Mouse (Mus musculus) urinary bladder, postnatal 14 days (tissue): ENCODE results near the gene Ccdc85b.
A peak's percentile ranks its signal among the peaks of the same experiment; 100 is the strongest.
"Not testable (repeated sequence)": the region's sequence is repeated elsewhere in the genome, so short reads cannot be mapped to it uniquely, and the experiment has no call there.

Source experiments
- DNase-seq: peaks from one replicate; pipeline ENCODE4 v3.0.0; 2021; ENCODE audit warnings: low spot score

The Ccdc85b gene

DNA sequence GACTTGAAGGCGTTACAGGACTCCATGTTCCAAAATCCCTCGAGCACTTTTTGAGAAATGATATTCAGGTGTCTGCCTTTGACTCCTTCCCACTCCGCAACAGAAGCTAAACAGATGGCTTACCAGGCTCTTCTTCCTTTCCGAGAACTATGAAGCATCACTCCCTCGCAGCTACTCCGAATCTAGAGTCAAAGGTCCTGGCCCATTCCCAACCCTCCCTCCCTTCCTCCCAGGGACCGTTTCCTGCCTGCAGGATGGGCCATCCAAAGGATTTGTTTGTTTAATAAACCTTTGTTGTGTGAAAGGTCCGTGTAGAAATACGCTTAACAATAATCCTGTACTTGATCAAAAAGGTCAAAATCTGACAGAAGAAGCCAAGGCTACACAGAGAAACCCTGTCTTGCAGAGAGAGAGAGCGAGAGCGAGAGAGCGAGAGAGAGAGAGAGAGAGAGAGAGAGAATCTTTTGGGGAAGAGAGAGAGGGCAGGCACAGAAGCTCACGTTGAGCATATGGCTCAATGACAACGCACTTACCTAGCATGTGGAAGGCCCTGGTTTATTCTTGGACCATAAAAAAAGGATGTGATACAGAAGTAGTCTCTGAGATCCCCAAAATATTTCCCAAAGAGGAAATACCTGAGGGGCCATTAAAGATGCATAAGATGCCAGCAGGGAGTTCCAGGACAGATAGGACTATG lies at the start of gene Ccdc85b:
Gene Ccdc85b (minus strand): TSS at position 149 of the 697 bp plus-strand sequence.
- no peak for DNase-seq

DNA sequence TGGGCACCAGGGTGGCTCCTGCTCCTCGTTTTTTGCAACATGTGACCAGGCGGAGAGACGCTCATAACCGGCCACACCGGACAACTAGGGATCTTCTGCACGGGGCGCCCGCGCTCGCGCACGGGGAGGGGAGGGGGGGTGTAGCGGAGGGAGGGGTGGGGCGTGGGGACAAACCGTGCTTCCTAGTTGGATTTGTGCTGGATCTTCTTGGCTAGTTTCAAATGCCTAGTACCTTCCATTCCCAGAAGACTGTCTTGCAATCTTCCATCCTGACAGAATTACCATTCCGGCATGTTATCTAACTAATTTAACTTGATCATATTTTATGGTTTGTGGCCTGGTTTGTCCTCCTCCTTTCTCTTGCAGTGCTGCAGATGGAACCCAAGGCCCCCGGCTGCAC lies 46.0 kb upstream of the Ccdc85b start, which contains the start of gene 1700020D05Rik:
Gene 1700020D05Rik (minus strand): TSS at position 101 of the 400 bp plus-strand sequence.
- no peak for DNase-seq

DNA sequence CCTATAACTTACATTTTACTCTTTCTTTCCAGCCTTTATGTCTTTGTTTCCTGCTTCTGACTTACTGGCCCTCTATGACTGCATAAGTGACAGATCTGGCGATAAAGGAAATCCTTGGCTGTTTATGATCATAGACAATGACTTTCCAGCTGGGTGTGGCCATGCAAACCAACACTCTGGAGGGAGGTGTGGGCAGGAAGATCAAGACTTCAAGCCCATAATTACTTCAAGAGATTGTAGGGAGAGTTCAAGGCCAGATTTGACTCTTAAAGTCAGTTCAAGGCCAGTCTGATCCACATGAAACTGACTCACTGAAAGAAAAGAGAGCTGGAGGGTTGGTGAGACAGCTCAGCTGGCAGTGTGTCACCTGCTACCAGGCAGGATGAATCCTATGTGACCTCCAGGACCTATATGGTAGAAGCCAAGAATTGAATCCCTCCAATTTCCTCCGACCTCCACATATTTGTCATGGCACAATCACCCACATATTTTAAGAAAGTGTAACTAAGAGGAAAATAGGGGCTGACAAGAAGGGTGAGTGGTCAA lies 42.7 kb upstream of the Ccdc85b start:
- DNase-seq: no peak

DNA sequence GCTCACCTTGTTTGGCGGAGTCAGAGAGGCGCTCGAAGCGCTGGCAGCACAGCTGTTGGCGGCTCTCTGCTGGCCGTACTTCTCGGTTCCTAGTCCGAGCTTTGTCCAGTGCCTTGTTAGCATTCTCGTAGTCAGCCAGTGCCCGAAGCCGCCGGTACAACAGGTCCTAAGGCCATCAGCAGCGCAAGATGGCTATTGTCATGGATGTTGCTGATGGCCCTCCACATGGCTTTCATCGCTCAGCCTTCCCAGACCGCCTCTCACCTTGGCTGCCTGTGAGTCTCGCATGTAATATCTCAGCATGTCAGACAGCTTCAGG lies 38.3 kb upstream of the Ccdc85b start:
- no peak for DNase-seq

DNA sequence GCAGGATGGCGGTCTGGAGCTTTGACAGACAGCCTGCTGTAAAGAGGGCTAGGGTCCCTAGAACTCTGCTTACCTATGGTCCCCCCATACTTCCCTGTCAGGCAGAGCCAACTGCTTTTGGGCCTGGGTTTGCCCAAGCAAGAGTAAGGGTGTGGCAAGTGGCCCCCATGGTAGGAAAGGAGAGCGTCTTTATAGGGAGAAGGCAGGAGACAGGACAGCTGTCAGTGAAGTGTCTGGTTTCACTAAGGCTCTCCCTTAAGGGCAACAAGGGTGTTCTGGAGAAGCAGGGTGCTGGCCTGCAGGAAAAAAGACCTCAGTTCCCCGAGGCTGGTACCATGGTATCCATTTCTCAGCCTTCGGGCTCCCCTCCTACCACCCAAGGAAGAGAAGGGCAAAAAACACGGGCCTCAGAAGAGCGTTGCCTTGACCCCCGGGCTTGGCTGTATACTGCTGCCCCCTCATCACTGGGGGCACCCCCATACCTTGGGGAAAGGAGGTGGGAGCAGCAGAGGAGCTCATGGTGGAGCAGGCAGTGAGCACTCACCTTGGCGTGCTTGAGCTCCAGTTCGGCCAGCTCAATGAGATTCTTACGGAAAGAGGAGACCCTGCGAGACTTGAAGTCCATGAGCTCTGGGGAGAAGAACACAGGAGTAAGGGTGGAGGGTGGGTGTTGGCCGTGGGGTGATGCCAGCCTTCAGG lies 37.8 kb upstream of the Ccdc85b start:
- no peak for DNase-seq

DNA sequence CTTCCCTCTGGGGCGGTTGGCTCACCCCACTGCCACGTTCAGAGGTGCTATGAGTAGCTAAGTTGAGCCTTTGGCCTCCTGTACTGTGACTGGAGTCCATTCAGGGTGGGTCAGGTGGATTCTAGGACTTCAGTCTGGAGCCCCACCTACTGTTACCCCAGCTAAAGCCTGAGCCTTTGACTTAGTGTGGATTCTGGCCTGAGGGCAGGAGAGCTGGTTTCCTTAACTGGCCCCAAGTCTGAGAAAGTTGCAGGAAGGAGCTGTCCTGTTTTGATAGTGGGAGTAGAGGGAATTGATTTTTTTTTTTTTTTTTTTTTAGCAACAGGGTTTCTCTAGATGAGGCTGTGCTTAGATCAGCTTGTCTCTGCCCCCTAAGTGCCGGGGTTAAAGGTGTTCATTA lies 36.6 kb upstream of the Ccdc85b start:
- no peak for DNase-seq

DNA sequence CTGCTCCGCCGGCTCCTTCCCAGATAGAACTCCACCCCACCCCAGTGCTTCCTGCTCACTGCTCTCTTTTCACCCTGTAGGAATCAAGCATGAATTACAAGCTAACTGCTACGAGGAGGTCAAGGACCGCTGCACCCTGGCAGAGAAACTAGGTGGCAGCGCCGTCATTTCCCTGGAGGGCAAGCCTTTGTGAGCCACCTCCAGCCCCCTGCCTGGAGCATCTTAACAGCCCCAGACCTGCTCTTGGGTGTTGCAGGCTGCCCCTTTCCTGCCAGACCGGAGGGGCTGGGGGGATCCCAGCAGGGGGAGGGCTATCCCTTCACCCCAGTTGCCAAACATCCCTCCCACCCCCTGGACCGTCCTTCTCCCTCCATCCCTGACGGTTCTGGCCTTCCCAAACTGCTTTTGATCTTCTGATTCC lies 35.6 kb upstream of the Ccdc85b start:
- DNase-seq: not testable (repeated sequence)

DNA sequence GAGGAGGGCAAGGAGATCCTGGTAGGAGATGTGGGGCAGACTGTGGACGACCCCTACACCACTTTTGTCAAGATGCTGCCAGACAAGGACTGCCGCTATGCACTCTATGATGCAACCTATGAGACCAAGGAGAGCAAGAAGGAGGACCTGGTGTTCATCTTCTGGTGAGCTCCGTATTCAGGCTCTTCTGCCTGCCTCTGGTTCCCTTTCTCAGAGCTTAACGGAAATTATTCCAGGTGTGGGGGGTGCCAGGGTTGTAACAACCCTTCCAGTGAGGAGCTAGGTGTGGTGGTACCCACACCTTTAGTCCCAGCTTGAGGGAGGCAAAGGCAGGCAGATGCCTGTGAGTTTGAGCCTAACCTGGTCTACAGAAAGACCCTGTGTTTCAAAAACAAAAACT lies 34.9 kb upstream of the Ccdc85b start:
- DNase-seq: no peak

DNA sequence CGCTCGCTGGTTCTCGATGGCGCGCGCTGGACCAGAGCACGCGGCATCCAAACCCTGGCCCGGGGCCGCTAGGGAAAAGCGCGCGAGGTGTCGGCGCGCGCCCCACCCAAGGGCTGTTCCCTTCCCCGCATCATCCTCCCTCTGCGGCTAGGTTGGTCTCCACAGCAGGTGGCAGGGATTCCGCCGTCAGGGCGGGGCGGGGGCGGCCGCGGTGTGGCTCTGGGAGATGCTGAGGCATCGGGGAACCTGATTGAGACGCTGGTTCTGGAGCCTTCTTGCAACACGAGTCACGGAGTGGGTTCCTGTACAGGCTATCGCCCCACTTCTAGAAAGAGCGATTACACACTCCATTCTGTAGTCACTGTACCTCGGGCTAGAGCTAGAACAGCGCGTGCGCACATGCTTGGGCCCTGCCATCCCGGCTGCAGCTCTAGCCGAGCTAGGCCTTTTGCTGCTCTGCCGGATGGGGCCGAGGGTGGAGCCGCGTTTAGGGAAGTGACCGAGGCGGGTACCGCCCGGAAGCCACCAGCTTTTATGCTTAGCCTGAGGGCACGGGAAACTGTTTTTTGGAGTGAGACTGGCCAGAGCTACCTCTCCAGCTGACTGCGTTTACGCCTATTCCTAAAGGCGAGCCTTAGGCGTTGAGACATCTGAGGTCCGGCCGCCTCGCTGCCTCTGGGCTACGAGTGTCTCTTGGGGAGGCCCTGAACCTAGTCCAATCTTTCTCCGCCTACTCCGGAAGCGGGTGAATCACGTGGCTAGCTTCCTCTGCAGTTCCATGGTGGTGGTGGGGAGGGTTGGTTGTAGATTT lies 33.4 kb upstream of the Ccdc85b start:
- peak; percentile 82 for DNase-seq

DNA sequence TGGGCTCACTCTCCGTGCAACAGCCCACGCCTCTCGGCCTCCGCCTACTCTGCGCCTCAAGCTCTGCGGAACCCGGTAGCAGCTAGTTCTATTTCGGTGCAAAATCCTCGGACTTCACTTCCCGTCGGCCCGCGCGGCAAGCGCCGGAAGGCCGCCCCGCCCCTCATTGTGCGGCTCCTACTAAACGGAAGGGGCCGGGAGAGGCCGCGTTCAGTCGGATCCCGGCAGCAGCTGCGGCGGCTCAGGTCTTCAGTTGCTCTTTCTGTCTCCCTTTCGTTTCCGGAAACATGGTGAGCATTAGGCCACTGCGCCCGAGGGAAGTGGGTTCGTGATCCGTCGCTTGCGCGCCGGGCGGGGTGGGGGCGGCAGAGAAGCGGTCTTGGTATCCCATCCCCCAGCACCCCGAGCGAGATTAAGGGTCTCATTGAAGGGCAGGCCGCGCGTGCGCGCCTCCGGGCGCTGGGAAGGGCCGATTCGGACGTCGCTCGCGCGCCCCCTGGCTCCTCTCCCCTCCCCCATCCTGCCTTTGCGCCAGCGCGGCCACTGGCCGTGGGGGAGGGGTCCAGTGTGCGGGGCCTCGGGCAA lies 32.7 kb upstream of the Ccdc85b start, which contains the start of gene Cfl1:
Gene Cfl1 (plus strand): TSS at position 143 of the 585 bp plus-strand sequence.
- peak; percentile 94 for DNase-seq

DNA sequence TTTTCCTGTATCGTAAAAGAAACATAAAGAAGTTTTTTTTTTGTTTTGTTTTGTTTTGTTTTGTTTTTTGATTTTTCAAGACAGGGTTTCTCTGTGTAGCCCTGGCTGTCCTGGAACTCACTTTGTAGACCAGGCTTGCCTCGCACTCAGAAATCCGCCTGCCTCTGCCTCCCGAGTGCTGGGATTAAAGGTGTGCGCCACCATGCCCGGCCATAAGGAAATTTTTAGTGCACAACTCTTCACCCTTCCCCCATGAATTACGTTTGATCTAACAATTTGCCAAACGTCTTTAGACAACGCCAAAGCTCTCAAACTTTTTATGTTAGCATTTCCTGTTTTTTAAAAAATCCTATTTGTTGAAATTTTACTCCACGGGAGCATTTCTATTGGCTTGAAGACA lies 32.0 kb upstream of the Ccdc85b start:
- not testable (repeated sequence) for DNase-seq

DNA sequence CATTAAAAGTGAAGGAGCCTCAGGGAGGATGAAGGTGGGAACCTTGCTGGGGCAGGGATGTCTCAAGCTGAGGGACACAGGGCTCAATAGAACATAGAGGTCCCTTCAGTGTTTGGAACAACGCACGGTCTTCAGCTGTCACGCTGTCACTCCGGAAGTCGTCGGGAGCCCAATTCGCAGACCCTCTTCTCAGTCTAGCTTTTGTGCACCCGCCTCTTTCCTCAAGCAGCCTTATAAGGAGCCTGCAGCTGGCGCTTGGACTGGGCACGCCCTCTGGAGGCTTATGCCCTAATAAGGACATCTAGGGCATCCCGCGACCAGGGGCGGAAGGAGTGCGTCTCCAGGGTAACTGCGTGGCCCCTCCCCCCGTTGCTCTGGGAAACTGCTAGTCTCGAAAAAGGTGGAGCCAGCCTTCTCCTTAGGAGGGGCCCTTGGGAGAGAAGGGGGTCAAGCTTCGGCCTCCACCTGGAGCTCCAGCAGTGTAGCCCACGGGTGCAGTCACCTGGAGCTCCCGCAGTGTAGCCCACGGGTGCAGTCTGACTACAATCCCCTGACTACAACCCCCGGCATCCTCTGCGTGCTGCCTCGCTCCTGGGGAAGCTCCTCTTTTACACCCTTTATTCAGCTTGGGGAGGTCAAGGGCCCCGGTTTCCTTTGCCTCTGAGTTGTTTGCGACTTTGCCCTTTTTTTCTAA lies 31.3 kb upstream of the Ccdc85b start:
- peak; percentile 98 for DNase-seq

DNA sequence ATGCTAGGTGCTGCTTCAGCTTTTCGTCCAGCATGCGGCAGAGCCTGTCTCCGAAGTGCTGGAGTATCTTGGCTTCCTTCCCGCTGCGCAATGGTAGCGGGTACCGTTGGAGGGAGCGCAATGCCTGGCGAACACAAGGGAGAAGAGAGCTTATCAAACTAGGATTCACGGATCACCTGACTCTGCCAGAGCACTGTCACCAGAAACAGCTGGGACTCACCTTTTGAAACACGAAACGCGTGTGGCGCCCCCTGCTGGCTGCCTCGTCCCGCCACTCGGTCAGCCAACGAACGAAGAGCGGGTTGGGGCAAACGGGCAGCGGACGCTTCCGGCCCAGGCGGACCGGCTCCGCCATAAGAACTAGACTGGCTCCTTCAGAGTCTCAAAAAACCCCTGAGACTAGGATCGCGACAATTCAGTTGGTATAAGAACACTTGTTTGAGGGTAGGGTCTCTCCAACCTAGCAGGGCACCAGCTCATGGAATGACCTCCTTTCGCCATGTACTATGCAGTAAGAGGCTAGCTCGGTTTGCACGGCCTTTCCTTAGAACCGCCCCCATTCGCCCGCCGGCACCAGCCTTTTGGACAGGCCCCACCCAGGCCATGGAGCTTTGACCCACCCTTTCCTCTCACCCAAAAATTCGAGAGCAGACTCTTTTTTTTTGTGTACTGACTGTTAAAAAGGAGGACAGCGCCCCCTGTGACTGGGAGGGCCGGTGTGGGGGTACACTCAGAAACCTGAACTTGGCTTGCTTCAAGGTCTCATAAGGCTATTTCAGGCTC lies 30.3 kb upstream of the Ccdc85b start, which contains the start of gene Mus81:
Gene Mus81 (minus strand): TSS at position 635 of the 783 bp plus-strand sequence.
- peak; percentile 97 for DNase-seq

DNA sequence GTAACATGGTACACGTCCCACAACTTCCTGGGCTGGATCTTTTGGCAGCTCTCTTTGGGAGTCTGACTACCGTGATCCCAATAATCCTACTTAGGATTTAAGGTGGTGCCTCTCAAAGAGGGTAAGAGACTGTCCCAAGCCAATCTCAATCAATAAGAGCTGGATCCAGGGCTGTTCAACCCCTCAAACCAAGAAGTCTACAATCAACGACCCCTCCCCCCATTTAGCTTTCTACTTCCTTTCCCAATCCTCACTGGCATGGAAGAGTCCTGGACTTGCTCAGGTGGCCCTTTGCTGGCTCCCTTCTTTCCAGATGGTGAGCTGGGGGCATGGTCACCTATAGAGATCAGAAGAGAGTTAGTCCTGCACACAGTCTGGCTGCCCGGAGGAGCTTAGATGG lies 29.1 kb upstream of the Ccdc85b start:
- DNase-seq: no peak

DNA sequence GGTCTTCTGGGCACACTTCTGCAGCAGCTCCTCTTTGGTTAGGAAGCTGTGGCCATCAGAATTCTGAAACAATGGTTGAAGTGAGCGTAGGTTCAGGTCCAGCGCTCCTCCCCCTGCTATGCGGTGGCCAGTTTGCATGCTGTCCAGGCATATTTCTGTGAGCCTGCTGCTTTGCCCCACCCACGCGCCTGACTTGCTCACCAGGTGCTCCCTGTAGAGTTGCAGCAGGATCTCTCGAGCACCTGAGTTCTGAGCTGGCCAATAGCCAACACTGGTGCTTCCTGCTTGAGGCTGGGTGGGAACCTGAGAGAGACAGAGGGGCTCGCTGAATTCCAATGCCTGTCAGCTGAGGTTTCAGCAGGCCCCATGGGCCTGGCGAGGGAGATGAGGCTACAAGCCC lies 28.6 kb upstream of the Ccdc85b start:
- peak; percentile 50 for DNase-seq

DNA sequence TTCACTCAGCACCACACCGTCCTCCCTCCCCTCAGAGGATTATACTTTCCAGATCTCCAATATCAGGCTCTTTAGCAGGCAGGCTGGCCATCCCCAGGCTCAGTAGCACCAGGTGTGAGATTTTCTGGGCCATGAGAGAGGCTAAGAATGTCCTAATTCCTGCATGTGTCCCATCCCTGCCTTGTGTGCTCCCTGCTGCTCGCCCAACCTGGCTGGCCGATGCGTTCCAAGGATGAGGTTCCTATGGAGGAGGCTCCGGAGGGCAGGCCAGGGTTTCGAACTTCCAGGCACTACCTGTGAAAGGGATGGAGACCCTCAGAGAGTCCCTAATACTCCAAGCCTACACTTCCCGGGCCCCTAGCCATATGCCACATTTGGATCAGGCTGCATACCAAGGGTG lies 28.1 kb upstream of the Ccdc85b start:
- DNase-seq: no peak

DNA sequence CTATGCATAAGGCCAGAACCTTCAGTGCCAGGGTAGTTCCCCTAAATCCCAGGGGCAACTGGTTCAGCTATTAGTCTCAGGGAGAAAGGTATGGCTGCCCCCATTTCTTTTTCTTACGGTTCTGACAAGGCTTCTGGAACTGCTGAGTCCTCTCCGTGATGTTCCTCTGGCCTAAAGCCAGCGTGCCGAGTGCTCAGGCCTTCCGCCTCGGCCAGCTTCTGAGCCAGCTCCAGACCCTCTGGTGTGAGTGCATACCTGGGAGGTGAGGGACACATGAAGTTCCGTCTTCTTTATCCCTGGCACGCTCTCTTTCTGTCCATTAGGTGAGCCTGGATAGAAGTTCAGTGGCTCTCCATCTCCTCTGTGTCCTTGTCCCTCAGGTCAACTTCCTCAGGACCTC lies 27.7 kb upstream of the Ccdc85b start:
- DNase-seq: no peak

DNA sequence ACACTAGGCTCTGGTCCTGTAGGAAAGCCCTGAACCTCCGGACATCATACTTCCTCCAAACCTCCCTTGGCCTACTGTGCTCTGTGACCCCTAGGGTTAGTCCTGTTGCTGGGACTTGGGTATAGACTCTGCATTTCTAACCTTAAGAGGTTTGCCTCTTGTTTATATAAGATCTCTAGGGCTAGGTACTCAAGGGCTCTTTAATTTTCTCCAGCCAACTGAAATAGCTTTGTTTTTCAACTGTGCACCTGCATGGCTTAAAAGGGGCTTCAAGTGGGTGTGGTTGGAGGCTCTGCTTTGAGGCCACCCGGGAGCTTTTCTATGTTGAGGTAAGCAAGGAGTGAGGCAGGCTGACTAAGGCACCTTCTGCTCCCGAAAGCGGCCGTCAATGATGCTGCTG lies 26.8 kb upstream of the Ccdc85b start:
- no peak for DNase-seq

DNA sequence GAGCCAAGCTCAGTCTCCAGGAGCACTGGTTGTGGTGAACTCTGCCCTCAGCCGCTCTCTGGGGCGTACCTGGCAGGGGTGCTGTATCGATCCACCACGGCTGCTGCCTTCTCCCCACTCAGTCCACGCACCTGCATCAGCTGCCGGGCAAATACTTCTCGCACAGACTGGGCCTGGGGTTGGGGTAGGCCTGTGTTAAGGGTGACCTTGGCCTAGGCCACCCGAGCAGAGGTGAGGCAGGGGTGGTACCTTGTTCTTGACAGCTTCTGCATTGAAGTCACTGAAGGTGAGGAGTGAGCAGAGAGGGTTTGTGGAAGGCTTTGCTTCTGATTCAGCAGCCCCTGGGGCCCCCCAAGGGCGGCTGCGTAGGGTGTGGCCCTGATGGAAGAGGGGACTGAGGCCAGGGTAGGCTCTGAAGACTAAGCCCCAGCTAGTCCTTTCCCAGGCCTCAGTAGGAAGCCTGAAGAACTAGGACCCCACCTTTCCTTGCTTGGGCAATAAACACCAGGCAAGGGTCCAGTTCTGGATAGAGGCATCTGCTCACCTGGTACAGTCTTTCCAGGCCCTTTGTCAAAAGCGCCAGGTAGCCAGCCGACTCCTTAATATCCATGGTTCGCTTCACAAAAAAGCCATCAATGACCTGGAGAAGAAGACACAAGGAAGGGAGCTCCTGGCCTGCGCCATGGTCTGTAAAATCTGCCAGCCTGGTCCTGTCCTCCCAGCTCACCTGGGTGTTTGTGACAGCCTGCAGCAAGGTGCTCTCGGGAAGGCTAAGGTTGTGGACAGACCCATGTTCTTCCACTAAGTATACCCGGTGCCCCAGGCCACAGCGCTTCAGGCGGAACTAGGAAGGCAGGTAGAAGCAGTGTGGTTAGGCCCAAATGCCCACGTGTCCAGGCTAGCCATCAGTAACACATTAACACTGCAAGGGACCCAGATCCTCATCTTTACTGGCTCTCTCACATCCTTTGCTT lies 26.0 kb upstream of the Ccdc85b start:
- DNase-seq: no peak
